Mouse (Mus musculus) midbrain, embryonic 12.5 days (tissue): ENCODE measurements at regions not wholly inside any gene's neighbourhood (a gene's known extent, or its start where the extent isn't known, plus 50 kb on each side); places are given as distances from the start of the nearest gene placed in this dataset.

Experiments
- ATAC-seq: fragments of 200-750 bp; cut with Nextera tagmentation; 2 replicates; pipeline ENCODE4 v1.8.0; 2017; ENCODE audit warnings: low read depth, moderate TSS enrichment, moderate library complexity; ENCODE audit not compliant: low FRiP score
- H3K27ac ChIP-seq: fragments of 300-500 bp; sonication (generic); replicated peaks from 2 replicates; pipeline ENCODE4 v1.5.1; 2016; ENCODE audit warnings: mild to moderate bottlenecking
- H3K27me3 ChIP-seq: fragments of 300-500 bp; sonication (generic); 2 replicates; pipeline ENCODE4 v1.6.1; 2016; ENCODE audit warnings: mild to moderate bottlenecking
- H3K36me3 ChIP-seq: fragments of 300-500 bp; sonication (generic); 2 replicates; pipeline ENCODE4 v1.6.1; 2016
- H3K4me1 ChIP-seq: fragments of 300-500 bp; sonication (generic); 2 replicates; pipeline ENCODE4 v1.6.1; 2016
- H3K4me2 ChIP-seq: fragments of 300-500 bp; sonication (generic); replicated peaks from 2 replicates; pipeline ENCODE4 v1.6.1; 2016; ENCODE audit warnings: mild to moderate bottlenecking, moderate library complexity
- H3K4me3 ChIP-seq: fragments of 300-500 bp; sonication (generic); 2 replicates; pipeline ENCODE4 v1.5.1; 2016; ENCODE audit warnings: mild to moderate bottlenecking
- H3K9ac ChIP-seq: fragments of 300-500 bp; sonication (generic); replicated peaks from 2 replicates; pipeline ENCODE4 v1.6.1; 2016; ENCODE audit warnings: mild to moderate bottlenecking, moderate library complexity
- H3K9me3 ChIP-seq: fragments of 300-500 bp; sonication (generic); 2 replicates; pipeline ENCODE4 v1.6.1; 2016; ENCODE audit warnings: mild to moderate bottlenecking
- WGBS: fragments of 180-500 bp; shearing (Covaris S2); methylation state at CpG from one replicate; pipeline ENCODE4 v1.1.7; 2016; 5-methylcytosine and 5-hydroxymethylcytosine counted together

DNA sequence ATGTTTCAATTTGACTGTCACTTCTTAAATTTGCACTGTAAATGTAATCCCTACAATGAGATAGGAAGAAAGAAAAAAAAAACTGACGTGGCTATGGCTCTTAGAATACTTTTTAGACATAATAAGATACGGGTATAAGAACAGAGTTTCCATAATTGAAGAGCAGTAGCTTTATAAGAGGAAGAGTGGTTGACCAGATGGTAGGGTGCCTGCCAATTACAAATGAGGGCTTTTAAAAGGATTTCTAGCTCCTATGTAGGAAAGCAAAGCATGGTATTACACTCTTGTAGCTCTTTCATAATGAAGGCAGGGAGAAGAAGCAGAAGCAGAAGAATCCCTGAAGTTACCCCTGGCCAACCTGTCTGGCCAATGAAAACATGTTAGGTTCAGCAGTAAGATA is 239.7 kb upstream of the Car10 start:
- ATAC-seq = no peak
- no peaks in the 10 kb centered on the region for H3K27me3 ChIP-seq
- H3K27ac ChIP-seq = no peak overlapping the region
- no peak overlapping the region for H3K9ac ChIP-seq
- H3K4me1 ChIP-seq = no peaks in the 10 kb centered on the region
- H3K4me3 ChIP-seq = no peak overlapping the region
- 76% methylated on average over 2 of the region's 2 CpGs for WGBS
- H3K36me3 ChIP-seq = no peaks in the 10 kb centered on the region
- H3K9me3 ChIP-seq = no peaks in the 10 kb centered on the region
- H3K4me2 ChIP-seq = no peak overlapping the region

GRCm38 (mm10) chr11:92889693-92890454 is 208.0 kb upstream of the Car10 start:
- 56% methylated on average over 8 of the region's 8 CpGs for WGBS
- Histone ChIP-seq H3K27me3 (no peaks in the 10 kb centered on the region), H3K4me3 (no peak overlapping the region), H3K9ac (no peak overlapping the region), H3K27ac (no peak overlapping the region), H3K36me3 (no peaks in the 10 kb centered on the region), H3K4me1 (0 out of 2 replicates have a peak, but pooled peaks cover 2% of the 10 kb centered on the region), H3K4me2 (no peak overlapping the region), H3K9me3 (no peaks in the 10 kb centered on the region)
- ATAC-seq = peak; percentile 87; the same call in 1 of the 2 replicates

- no peaks in the 10 kb centered on the region for H3K27me3 ChIP-seq
- no peak overlapping the region for H3K4me2 ChIP-seq
- ATAC-seq = no peak
- no peaks in the 10 kb centered on the region for H3K9me3 ChIP-seq
- H3K27ac ChIP-seq = no peak overlapping the region
- no peaks in the 10 kb centered on the region for H3K36me3 ChIP-seq
- no peak overlapping the region for H3K9ac ChIP-seq
- WGBS = 62% methylated on average over 7 of the region's 7 CpGs
- H3K4me3 ChIP-seq = no peak overlapping the region
- no peaks in the 10 kb centered on the region for H3K4me1 ChIP-seq
Observed at GRCm38 (mm10) chr11:92899296-92899695, 198.5 kb upstream of the Car10 start.
